Mouse (Mus musculus): ENCODE measurements around the gene Gm11020.

DNA sequence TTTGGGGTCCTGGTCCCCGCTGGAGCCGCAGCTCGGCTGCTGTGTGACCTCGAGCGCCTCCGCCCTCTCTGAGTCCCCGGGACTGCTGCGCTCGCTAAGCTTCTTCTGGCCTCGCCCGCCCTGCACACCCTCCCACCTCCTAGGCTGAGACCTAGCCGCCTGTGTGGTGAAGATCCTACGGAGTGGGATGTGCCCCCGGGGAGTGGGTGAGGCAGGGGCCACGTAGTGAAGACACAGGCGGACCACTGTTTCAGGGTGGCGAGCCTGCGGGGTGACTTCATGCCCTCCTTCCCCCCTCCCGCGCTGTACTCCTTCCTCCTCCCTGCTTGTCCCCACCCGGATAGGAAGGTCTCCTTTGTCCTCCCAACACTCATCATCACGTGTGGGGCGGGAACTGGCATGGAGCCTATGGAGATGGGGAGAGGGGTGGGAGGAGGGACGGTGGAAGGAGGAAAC is 19.8 kb downstream of the Gm11020 start:
- TF ChIP-seq CTCF (IDR thresholded peaks at IDR 0.05; ENCODE audit: extremely low read depth, insufficient read length, insufficient replicate concordance, low read depth, low read length), result no peak
- peak; percentile 37; the same call in 1 of the 2 replicates for TF ChIP-seq POLR2A (IDR thresholded peaks at IDR 0.05; ENCODE audit: low read depth, low read length)

Data from small intestine, adult 2 months (tissue).